Mouse (Mus musculus) stomach, embryonic 14.5 days (tissue): ENCODE measurements around the gene Smarce1. TPM values are rescaled to one million over a fixed set of nuclear protein-coding genes. Genes with fewer than 3 reads are reported as not detected.

ENCODE experiments used
- ATAC-seq: fragments of 200-750 bp; cut with Nextera tagmentation; 2 replicates; pipeline ENCODE4 v1.8.0; 2017; ENCODE audit warnings: low read depth, moderate TSS enrichment; ENCODE audit not compliant: insufficient number of reproducible peaks, insufficient read depth, low FRiP score
- H3K27ac ChIP-seq: fragments of 300-500 bp; sonication (generic); 2 replicates; pipeline ENCODE4 v1.5.1; 2014; ENCODE audit warnings: mild to moderate bottlenecking, low read length, moderate library complexity, mixed read lengths
- H3K27me3 ChIP-seq: fragments of 300-500 bp; sonication (generic); 2 replicates; pipeline ENCODE4 v1.6.1; 2014; ENCODE audit warnings: low read length, control low read depth, mixed read lengths; ENCODE audit not compliant: control insufficient read depth, insufficient read depth
- H3K36me3 ChIP-seq: fragments of 300-500 bp; sonication (generic); 2 replicates; pipeline ENCODE4 v1.6.1; 2014; ENCODE audit warnings: mild to moderate bottlenecking, control low read depth, low read length, moderate library complexity, mixed read lengths; ENCODE audit not compliant: control insufficient read depth, insufficient read depth
- H3K4me1 ChIP-seq: fragments of 300-500 bp; sonication (generic); 2 replicates; pipeline ENCODE4 v1.6.1; 2014; ENCODE audit warnings: low read length, control low read depth, mixed read lengths; ENCODE audit not compliant: control insufficient read depth, insufficient read depth
- H3K4me2 ChIP-seq: fragments of 300-500 bp; sonication (generic); replicated peaks from 2 replicates; pipeline ENCODE4 v1.6.1; 2014; ENCODE audit warnings: low read depth, low read length, control low read depth
- H3K4me3 ChIP-seq: fragments of 300-500 bp; sonication (generic); 2 replicates; pipeline ENCODE4 v1.5.1; 2014; ENCODE audit warnings: low read depth, low read length, control low read depth
- H3K9ac ChIP-seq: fragments of 300-500 bp; sonication (generic); replicated peaks from 2 replicates; pipeline ENCODE4 v1.6.1; 2014; ENCODE audit warnings: low read depth, mild to moderate bottlenecking, control low read depth, low read length, moderate library complexity, mixed read lengths
- H3K9me3 ChIP-seq: fragments of 300-500 bp; sonication (generic); 2 replicates; pipeline ENCODE4 v1.6.1; 2016; ENCODE audit warnings: low read depth, low read length, control low read depth; ENCODE audit not compliant: control insufficient read depth
- WGBS: fragments of 180-500 bp; shearing (Covaris S2); extraction: QIAGEN DNeasy Blood & Tissue Kit; methylation state at CpG from one replicate; pipeline ENCODE4 v1.1.7; 2014; 5-methylcytosine and 5-hydroxymethylcytosine counted together
- polyA plus RNA-seq: library from polyadenylated mRNA; unstranded; fragments of >200 nt; fragmentation: Nextera tagmentation; extraction: Ambion mirVana; gene quantifications from 2 replicates; pipeline ENCODE4 v1.2.1, GENCODE M21; 2014

Gene Smarce1
- polyA plus RNA-seq, 1 experiment from 2014 or later = 156 TPM

DNA sequence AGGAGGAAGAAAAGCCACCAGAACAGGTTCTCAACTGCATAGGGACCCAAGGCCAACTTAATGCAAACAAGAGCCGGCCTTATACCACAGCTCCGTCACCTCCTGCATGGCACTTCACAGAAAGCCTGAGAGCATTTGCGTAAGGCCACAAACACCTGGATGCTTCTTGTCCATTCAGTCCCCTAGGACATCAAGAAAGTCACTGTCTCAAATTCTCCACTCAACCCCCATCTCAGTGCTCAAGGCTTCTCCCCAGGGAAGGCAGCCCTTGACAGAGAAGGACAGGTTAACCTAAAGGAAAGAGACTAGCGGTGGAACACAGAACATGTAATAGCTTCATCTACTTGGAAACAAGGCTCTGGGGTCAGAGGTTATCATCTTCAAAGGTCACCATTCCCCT is 43.5 kb downstream of the Smarce1 start:
- no peak overlapping the region for H3K9ac ChIP-seq
- no peak overlapping the region for H3K4me3 ChIP-seq
- no peaks in the 10 kb centered on the region for H3K9me3 ChIP-seq
- ATAC-seq = no peak
- 63% methylated on average over 4 of the region's 4 CpGs for WGBS
- H3K4me2 ChIP-seq = no peak overlapping the region
- H3K36me3 ChIP-seq = no peaks in the 10 kb centered on the region
- no peak overlapping the region for H3K27ac ChIP-seq
- no peaks in the 10 kb centered on the region for H3K4me1 ChIP-seq
- H3K27me3 ChIP-seq = no peaks in the 10 kb centered on the region

- 79% methylated on average over 2 of the region's 2 CpGs for WGBS
- no peak overlapping the region for H3K4me3 ChIP-seq
- H3K4me2 ChIP-seq = no peak overlapping the region
- H3K27ac ChIP-seq = no peak overlapping the region
- H3K9me3 ChIP-seq = no peaks in the 10 kb centered on the region
- H3K9ac ChIP-seq = no peak overlapping the region
- no peaks in the 10 kb centered on the region for H3K4me1 ChIP-seq
- no peaks in the 10 kb centered on the region for H3K27me3 ChIP-seq
- no peak for ATAC-seq
- no peaks in the 10 kb centered on the region for H3K36me3 ChIP-seq
Measured at GRCm38 (mm10) chr11:99186836-99187235, 44.0 kb downstream of the Smarce1 start.

GRCm38 (mm10) chr11:99182575-99182974 is 48.2 kb downstream of the Smarce1 start:
- Histone ChIP-seq H3K4me2 (no peak overlapping the region), H3K9me3 (no peaks in the 10 kb centered on the region), H3K9ac (no peak overlapping the region), H3K27me3 (no peaks in the 10 kb centered on the region), H3K4me1 (no peaks in the 10 kb centered on the region), H3K27ac (no peak overlapping the region), H3K4me3 (no peak overlapping the region), H3K36me3 (no peaks in the 10 kb centered on the region)
- 60% methylated on average over 11 of the region's 11 CpGs for WGBS
- ATAC-seq = no peak

- Histone ChIP-seq H3K9me3 (no peaks in the 10 kb centered on the region), H3K27ac (no peak overlapping the region), H3K9ac (no peak overlapping the region), H3K36me3 (no peaks in the 10 kb centered on the region), H3K4me1 (no peaks in the 10 kb centered on the region), H3K4me2 (no peak overlapping the region), H3K4me3 (no peak overlapping the region), H3K27me3 (no peaks in the 10 kb centered on the region)
- no peak for ATAC-seq
- WGBS = 82% methylated on average over 5 of the region's 5 CpGs
Measured at GRCm38 (mm10) chr11:99180071-99180470, 50.7 kb downstream of the Smarce1 start.

DNA sequence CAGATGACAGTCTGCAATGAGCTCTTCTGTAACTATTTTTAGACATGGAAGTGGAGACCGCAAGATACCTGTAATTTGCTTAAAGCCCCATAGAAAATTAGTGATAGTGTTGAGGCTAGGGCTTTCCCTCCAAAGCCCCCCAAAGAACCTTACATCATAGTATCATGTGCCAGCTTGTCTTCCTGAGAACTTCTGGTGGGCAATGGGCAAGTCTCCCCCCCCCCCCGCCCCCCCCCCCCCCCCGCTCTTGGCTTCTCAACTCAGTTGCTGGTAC is 53.0 kb downstream of the Smarce1 start:
- no peak overlapping the region for H3K4me3 ChIP-seq
- no peaks in the 10 kb centered on the region for H3K27me3 ChIP-seq
- WGBS = 76% methylated on average over 2 of the region's 3 CpGs
- H3K9ac ChIP-seq = no peak overlapping the region
- no peak overlapping the region for H3K27ac ChIP-seq
- H3K4me1 ChIP-seq = no peaks in the 10 kb centered on the region
- H3K9me3 ChIP-seq = no peaks in the 10 kb centered on the region
- no peak overlapping the region for H3K4me2 ChIP-seq
- no peak for ATAC-seq
- H3K36me3 ChIP-seq = no peaks in the 10 kb centered on the region

GRCm38 (mm10) chr11:99177054-99177924 is 53.5 kb downstream of the Smarce1 start:
- Histone ChIP-seq H3K27me3 (no peaks in the 10 kb centered on the region), H3K4me2 (no peak overlapping the region), H3K4me3 (no peak overlapping the region), H3K36me3 (no peaks in the 10 kb centered on the region), H3K9ac (no peak overlapping the region), H3K9me3 (no peaks in the 10 kb centered on the region), H3K27ac (no peak overlapping the region), H3K4me1 (no peaks in the 10 kb centered on the region)
- 62% methylated on average over 5 of the region's 5 CpGs for WGBS
- ATAC-seq = no peak

DNA sequence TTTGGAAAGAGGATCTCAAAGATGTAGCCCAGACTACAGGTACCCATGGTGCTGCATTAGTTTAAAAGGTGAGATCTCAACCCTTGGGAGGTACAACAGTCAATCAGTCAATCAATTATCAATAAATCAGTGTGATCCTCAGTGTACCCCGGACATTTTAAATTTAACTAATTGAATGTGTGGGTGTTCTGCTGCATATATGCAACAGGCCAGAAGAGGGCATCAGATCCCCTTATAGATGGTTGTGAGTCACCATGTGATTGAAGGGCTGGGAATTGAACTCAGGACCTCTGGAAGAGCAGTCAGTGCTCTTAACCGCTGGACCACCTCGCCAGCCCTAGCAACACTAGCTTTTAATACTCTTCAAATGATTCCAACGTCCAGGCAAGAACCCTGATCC is 58.8 kb downstream of the Smarce1 start:
- 83% methylated on average over 4 of the region's 4 CpGs for WGBS
- Histone ChIP-seq H3K4me3 (no peak overlapping the region), H3K4me1 (no peaks in the 10 kb centered on the region), H3K36me3 (no peaks in the 10 kb centered on the region), H3K27me3 (no peaks in the 10 kb centered on the region), H3K9me3 (no peaks in the 10 kb centered on the region), H3K9ac (no peak overlapping the region), H3K27ac (no peak overlapping the region), H3K4me2 (no peak overlapping the region)
- ATAC-seq = no peak

DNA sequence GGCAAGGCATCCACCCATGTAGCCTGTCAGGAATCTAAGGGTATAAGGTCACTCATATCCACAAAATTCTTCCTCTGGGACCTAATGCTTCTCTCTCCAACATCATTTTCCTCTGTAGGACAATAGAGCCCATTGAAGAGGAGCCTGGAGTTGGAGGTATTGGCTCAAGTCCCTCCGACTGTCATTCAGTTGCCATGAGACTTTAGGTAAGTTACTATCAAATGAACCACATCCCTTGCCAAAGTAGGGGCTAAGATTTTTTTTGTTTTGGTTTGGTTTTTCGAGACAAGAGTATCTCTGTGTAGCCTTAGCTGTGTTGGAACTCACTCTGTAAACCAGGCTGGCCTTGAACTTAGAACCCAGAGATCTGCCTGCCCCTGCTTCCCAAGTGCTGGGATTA is 59.4 kb downstream of the Smarce1 start:
- Histone ChIP-seq H3K27ac (no peak overlapping the region), H3K4me3 (no peak overlapping the region), H3K27me3 (no peaks in the 10 kb centered on the region), H3K36me3 (no peaks in the 10 kb centered on the region), H3K9ac (no peak overlapping the region), H3K4me2 (no peak overlapping the region), H3K4me1 (no peaks in the 10 kb centered on the region), H3K9me3 (no peaks in the 10 kb centered on the region)
- ATAC-seq = no peak
- WGBS = 77% methylated on average over 2 of the region's 2 CpGs
